Comparison of ENCODE assay signal across 9 mouse cellular contexts in genomic region chr17:34855825-34856224, GRCm38 (mm10). TPM values are rescaled to one million over a fixed set of nuclear protein-coding genes. Genes with fewer than 3 reads are reported as not detected.
DNase-seq lines count a peak whose midpoint lies in the region; ATAC-seq and TF ChIP-seq lines count a peak whose summit lies in the region.
"Had no signal": no experiment of that assay in that cellular context is flagged by ENCODE, and none has a peak within 500 bp of the region (broad histone marks: within the 10 kb centered on the region; RNA-seq: fewer than 3 reads in every experiment).

No protein-coding gene starts in this region.

- no peaks in the 10 kb centered on the region for H3K9me3 ChIP-seq in hindbrain, postnatal 0 days (ENCODE audit: low read length)

- 0 out of 2 replicates have a peak, but pooled peaks have one; percentile 16 for ATAC-seq in hindbrain, postnatal 0 days
- ATAC-seq: Patski had no signal

- H3K27me3 ChIP-seq in hindbrain, postnatal 0 days (ENCODE audit: insufficient read depth, low read length): no peaks in the 10 kb centered on the region
- H3K27me3 ChIP-seq: Patski had no signal

- peaks cover 6% of the 10 kb centered on the region; the same call in 1 of the 2 replicates for H3K4me1 ChIP-seq in hindbrain, postnatal 0 days (ENCODE audit: insufficient read depth, low read length)

- peak; percentile 80 for TF ChIP-seq CTCF in hindbrain, postnatal 0 days (IDR thresholded peaks at IDR 0.05; ENCODE audit: low read depth)

- no peak overlapping the region for H3K27ac ChIP-seq in hindbrain, postnatal 0 days

- no peak overlapping the region for H3K4me3 ChIP-seq in hindbrain, postnatal 0 days (ENCODE audit: low read length)

- H3K4me2 ChIP-seq in hindbrain, postnatal 0 days (ENCODE audit: low read depth, low read length): no peak overlapping the region

- H3K36me3 ChIP-seq in hindbrain, postnatal 0 days (ENCODE audit: insufficient read depth, low read length): peaks cover 39% of the 10 kb centered on the region

- no peak overlapping the region for H3K9ac ChIP-seq in hindbrain, postnatal 0 days (replicated peaks; ENCODE audit: low read length)

- WGBS in hindbrain, postnatal 0 days: 44% methylated on average over 3 of the region's 3 CpGs

- peak; percentile 75 to 81 for DNase-seq in cerebellum, postnatal 10 days
- no peak for DNase-seq in cerebellum, adult 9-10 months
- DNase-seq in ovary, postnatal 14 days (ENCODE audit: low spot score): peak; percentile 47
- no peak for DNase-seq in ovary, postnatal 10 days (ENCODE audit: low spot score)
- DNase-seq in cerebellum, postnatal 36 days: peak; percentile 38 to 44
- DNase-seq in hindbrain, postnatal 0 days (ENCODE audit: low spot score): peak; percentile 70
- peak; percentile 68 for DNase-seq in lung, postnatal 14 days
- DNase-seq in thymus, postnatal 0 days (ENCODE audit: low spot score): peak; percentile 51

RNA-seq across cellular contexts. Expression of gene Nelfe, which starts 5.6 kb away (rescaled TPM):
- total RNA-seq in hindbrain, postnatal 0 days (2014; rRNA removed): 27.6 and 32.9 TPM in 2 replicates
- polyA plus RNA-seq in hindbrain, postnatal 0 days (2015; fragmentation: Nextera tagmentation; extraction: Ambion mirVana): 63.5 and 71.9 TPM in 2 replicates
- polyA plus RNA-seq in thymus, postnatal 0 days (2015; fragmentation: Nextera tagmentation; extraction: Ambion mirVana): 82.4 and 88.6 TPM in 2 replicates

RNA-seq across cellular contexts. Expression of gene Skiv2l, which starts 5.8 kb away (rescaled TPM):
- total RNA-seq in hindbrain, postnatal 0 days (2014; rRNA removed): 98.1 and 100 TPM in 2 replicates
- 43.8 and 44.5 TPM in 2 replicates for polyA plus RNA-seq in hindbrain, postnatal 0 days (2015; fragmentation: Nextera tagmentation; extraction: Ambion mirVana)
- 49.7 and 50.1 TPM in 2 replicates for polyA plus RNA-seq in thymus, postnatal 0 days (2015; fragmentation: Nextera tagmentation; extraction: Ambion mirVana)

RNA-seq across cellular contexts. Expression of gene Cfb, which starts 6.5 kb away (rescaled TPM):
- total RNA-seq in hindbrain, postnatal 0 days (2014; rRNA removed): 0.07 and 0.26 TPM in 2 replicates
- 1.0 and 1.3 TPM in 2 replicates for polyA plus RNA-seq in hindbrain, postnatal 0 days (2015; fragmentation: Nextera tagmentation; extraction: Ambion mirVana)
- polyA plus RNA-seq in thymus, postnatal 0 days (2015; fragmentation: Nextera tagmentation; extraction: Ambion mirVana): 5.2 and 6.2 TPM in 2 replicates

RNA-seq across cellular contexts. Expression of gene Dxo, which starts 19.0 kb away (rescaled TPM):
- 36.4 and 48.9 TPM in 2 replicates for total RNA-seq in hindbrain, postnatal 0 days (2014; rRNA removed)
- polyA plus RNA-seq in hindbrain, postnatal 0 days (2015; fragmentation: Nextera tagmentation; extraction: Ambion mirVana): 47.6 and 53.8 TPM in 2 replicates
- polyA plus RNA-seq in thymus, postnatal 0 days (2015; fragmentation: Nextera tagmentation; extraction: Ambion mirVana): 48.8 and 53.3 TPM in 2 replicates

RNA-seq across cellular contexts. Expression of gene Stk19, which starts 19.1 kb away (rescaled TPM):
- total RNA-seq in hindbrain, postnatal 0 days (2014; rRNA removed): 17.5 and 29.6 TPM in 2 replicates
- polyA plus RNA-seq in hindbrain, postnatal 0 days (2015; fragmentation: Nextera tagmentation; extraction: Ambion mirVana): 45.5 and 46.5 TPM in 2 replicates
- polyA plus RNA-seq in thymus, postnatal 0 days (2015; fragmentation: Nextera tagmentation; extraction: Ambion mirVana): 39.3 and 48.6 TPM in 2 replicates

Comparison
In these comparisons a context has a peak if more than half of its experiments do, and no peak if none do; other contexts are left out.
1. DNase-seq: peak in cerebellum, postnatal 10 days (2 of 2), ovary, postnatal 14 days (single experiment), cerebellum, postnatal 36 days (2 of 2), hindbrain, postnatal 0 days (single experiment), lung, postnatal 14 days (single experiment) and thymus, postnatal 0 days (single experiment); none in cerebellum, adult 9-10 months (single experiment) and ovary, postnatal 10 days (single experiment).